8 mouse cellular contexts compared by ENCODE assay signal in genomic region chr15:78174887-78175245, GRCm38 (mm10). TPM values are rescaled to one million over a fixed set of nuclear protein-coding genes. Genes with fewer than 3 reads are reported as not detected.
A peak's percentile ranks its signal among the peaks of the same experiment; 100 is the strongest.
DNase-seq lines count a peak whose midpoint lies in the region; ATAC-seq and TF ChIP-seq lines count a peak whose summit lies in the region.

No protein-coding gene starts in this region.

- peak overlapping the region; percentile 52 to 65 (median 57) for H3K4me3 ChIP-seq in CH12.LX (replicated peaks in 1 of 3; ENCODE audit: low read depth in 2 of 3, low read length in 2 of 3, poor library complexity in 1 of 3)
- H3K4me3 ChIP-seq in forebrain, embryonic 16.5 days (replicated peaks; ENCODE audit: low read length) = peak overlapping the region; percentile 48
- peak overlapping the region; percentile 72 for H3K4me3 ChIP-seq in liver, embryonic 15.5 days (replicated peaks)

- no peaks in the 10 kb centered on the region for H3K27me3 ChIP-seq in CH12.LX (replicated peaks)
- no peaks in the 10 kb centered on the region for H3K27me3 ChIP-seq in forebrain, embryonic 16.5 days (replicated peaks; ENCODE audit: control insufficient read depth, insufficient read depth, low read length)
- H3K27me3 ChIP-seq in liver, embryonic 15.5 days = no peaks in the 10 kb centered on the region

- peaks cover 32 to 65% of the 10 kb centered on the region in 2 experiments for H3K4me1 ChIP-seq in CH12.LX (ENCODE audit: control insufficient read depth in 1 of 2, insufficient read depth in 2 of 2)
- peaks cover 24% of the 10 kb centered on the region for H3K4me1 ChIP-seq in forebrain, embryonic 16.5 days (replicated peaks; ENCODE audit: control insufficient read depth, insufficient read depth, low read length)
- peaks cover 35% of the 10 kb centered on the region for H3K4me1 ChIP-seq in liver, embryonic 15.5 days (replicated peaks)

- peak overlapping the region; percentile 38; the same call in 1 of the 2 replicates for H3K27ac ChIP-seq in CH12.LX (ENCODE audit: insufficient read depth, low read depth)
- H3K27ac ChIP-seq in forebrain, embryonic 16.5 days (ENCODE audit: low read length) = peak overlapping the region; percentile 83; the same call in 1 of the 2 replicates
- peak overlapping the region; percentile 8; the same call in 1 of the 2 replicates for H3K27ac ChIP-seq in liver, embryonic 15.5 days (replicated peaks)

- no peak for TF ChIP-seq RAD21 in CH12.LX (IDR thresholded peaks at IDR 0.05; ENCODE audit: low read depth, low read length)

- 73% methylated on average over 6 of the region's 6 CpGs for WGBS in forebrain, embryonic 16.5 days
- WGBS in liver, embryonic 15.5 days (ENCODE audit: insufficient replicate concordance) = 79% methylated on average over 6 of the region's 6 CpGs

- TF ChIP-seq POLR2A in CH12.LX (IDR thresholded peaks at IDR 0.05; ENCODE audit: low read depth, low read length) = no peak

- H3K9me3 ChIP-seq in CH12.LX (replicated peaks; ENCODE audit: low read length) = no peaks in the 10 kb centered on the region
- H3K9me3 ChIP-seq in forebrain, embryonic 16.5 days (ENCODE audit: control insufficient read depth, low read length) = no peaks in the 10 kb centered on the region
- H3K9me3 ChIP-seq in liver, embryonic 15.5 days (replicated peaks) = no peaks in the 10 kb centered on the region

- no peaks in the 10 kb centered on the region; the same call in 1 of the 2 replicates for H3K79me2 ChIP-seq in CH12.LX (replicated peaks; ENCODE audit: control insufficient read depth, extremely low read depth, insufficient read depth, poor library complexity, severe bottlenecking)

- in situ Hi-C loops in CH12.LX (cut with MboI; ENCODE audit: low pct_ligation_motif_present, low pct_unique_long_range_greater_than_20kb, low sequenced_read_pairs) = loop anchor here (25.0 kb wide), 2 partner anchors 362 to 438 kb away; partner anchors contain the start of genes Apol9b, C1qtnf6 and Sstr3

- dilution Hi-C loops in CH12.LX (cut with MboI; ENCODE audit: extremely low pct_ligation_motif_present, extremely low pct_unique_long_range_greater_than_20kb, low sequenced_read_pairs) = no loop called here

- no peak for ATAC-seq in forebrain, embryonic 16.5 days
- ATAC-seq in liver, embryonic 15.5 days (ENCODE audit: insufficient read depth) = no peak

- no peak for TF ChIP-seq EP300 in CH12.LX (IDR thresholded peaks at IDR 0.05; ENCODE audit: low read length)

- DNase-seq in heart, adult 11 months = peak; percentile 86
- no peak for DNase-seq in heart, adult 18-20 months
- DNase-seq in CH12.LX (ENCODE audit: extremely low read depth) = peak; percentile 20
- no peak for DNase-seq in right cerebral cortex, postnatal 10 days (ENCODE audit: low spot score in 2 of 2)
- DNase-seq in spleen, adult 18-20 months = no peak
- no peak for DNase-seq in left cerebral cortex, adult 9 months (ENCODE audit: low spot score in 2 of 2)

- H3K36me3 ChIP-seq in CH12.LX (replicated peaks in 1 of 2; ENCODE audit: control insufficient read depth in 1 of 2, insufficient read depth in 1 of 2, low read length in 1 of 2) = no peaks in the 10 kb centered on the region
- no peaks in the 10 kb centered on the region for H3K36me3 ChIP-seq in forebrain, embryonic 16.5 days (ENCODE audit: control insufficient read depth, insufficient read depth)
- no peaks in the 10 kb centered on the region for H3K36me3 ChIP-seq in liver, embryonic 15.5 days (replicated peaks)

- no peak for TF ChIP-seq CTCF in CH12.LX (conservative IDR thresholded peaks at IDR 0.05 in 1 of 2, IDR thresholded peaks at IDR 0.05 in 1 of 2; ENCODE audit: low read depth in 2 of 2, low read length in 2 of 2)

- H3K9ac ChIP-seq in CH12.LX (ENCODE audit: insufficient read depth, low read depth) = peak overlapping the region; percentile 80
- H3K9ac ChIP-seq in forebrain, embryonic 16.5 days (replicated peaks; ENCODE audit: low read depth, low read length) = peak overlapping the region; percentile 65
- H3K9ac ChIP-seq in liver, embryonic 15.5 days = 0 out of 2 replicates have a peak overlapping the region, but pooled peaks have one; percentile 30

- peak overlapping the region; percentile 92 for H3K4me2 ChIP-seq in CH12.LX (ENCODE audit: insufficient read depth, low read depth, poor library complexity, severe bottlenecking)
- peak overlapping the region; percentile 56 for H3K4me2 ChIP-seq in forebrain, embryonic 16.5 days (ENCODE audit: low read length)
- H3K4me2 ChIP-seq in liver, embryonic 15.5 days = peak overlapping the region; percentile 97

TF ChIP-seq in CH12.LX, 34 proteins besides CTCF, POLR2A, EP300 and RAD21:
- TF ChIP-seq CHD1 (IDR thresholded peaks at IDR 0.05; ENCODE audit: low read depth, low read length) = no peak
- TF ChIP-seq USF2 (conservative IDR thresholded peaks at IDR 0.05; ENCODE audit: low read depth, low read length) = no peak
- TF ChIP-seq JUND (conservative IDR thresholded peaks at IDR 0.05; ENCODE audit: low read depth, low read length) = no peak
- TF ChIP-seq ZKSCAN1 (IDR thresholded peaks at IDR 0.05; ENCODE audit: borderline replicate concordance, low read depth, low read length) = no peak

RNA-seq across cellular contexts. Expression of gene Ift27, which starts 1.0 kb away (rescaled TPM):
- 10 to 100 TPM in 1 of 2 experiments, 1 to 10 TPM in 1; 8.2 to 11.6 TPM for total RNA-seq in heart, adult 18-20 months (2021)
- 72.1 and 84.9 TPM in 2 replicates for total RNA-seq in CH12.LX (2012; rRNA removed)
- total RNA-seq in CH12.LX (2014; rRNA removed) = 67.1 and 84.1 TPM in 2 replicates
- 82.1 and 87.2 TPM in 2 replicates for polyA plus RNA-seq in CH12.LX (2012; ENCODE audit: insufficient read length, low read depth)
- polyA plus RNA-seq in forebrain, embryonic 16.5 days (2015; fragmentation: Nextera tagmentation; extraction: Ambion mirVana) = 113 and 114 TPM in 2 replicates
- polyA plus RNA-seq in liver, embryonic 15.5 days (2015; fragmentation: Nextera tagmentation; extraction: Ambion mirVana) = 31.5 and 34.0 TPM in 2 replicates

RNA-seq across cellular contexts. Expression of gene Pvalb, which starts 31.3 kb away (rescaled TPM):
- under 1 TPM; 0.57 to 0.93 TPM for total RNA-seq in heart, adult 18-20 months (2021)
- 11.8 and 12.8 TPM in 2 replicates for total RNA-seq in CH12.LX (2012; rRNA removed)
- 10.0 and 11.4 TPM in 2 replicates for total RNA-seq in CH12.LX (2014; rRNA removed)
- 16.4 and 21.0 TPM in 2 replicates for polyA plus RNA-seq in CH12.LX (2012; ENCODE audit: insufficient read length, low read depth)
- not detected in 2 replicates for polyA plus RNA-seq in forebrain, embryonic 16.5 days (2015; fragmentation: Nextera tagmentation; extraction: Ambion mirVana)
- polyA plus RNA-seq in liver, embryonic 15.5 days (2015; fragmentation: Nextera tagmentation; extraction: Ambion mirVana) = not detected in 2 replicates

RNA-seq across cellular contexts. Expression of gene Cacng2, which starts 55.0 kb away (rescaled TPM):
- not detected for total RNA-seq in heart, adult 18-20 months (2021)
- not detected in 2 replicates for total RNA-seq in CH12.LX (2012; rRNA removed)
- not detected in 2 replicates for total RNA-seq in CH12.LX (2014; rRNA removed)
- polyA plus RNA-seq in CH12.LX (2012; ENCODE audit: insufficient read length, low read depth) = not detected in 2 replicates
- polyA plus RNA-seq in forebrain, embryonic 16.5 days (2015; fragmentation: Nextera tagmentation; extraction: Ambion mirVana) = 6.9 and 7.1 TPM in 2 replicates
- polyA plus RNA-seq in liver, embryonic 15.5 days (2015; fragmentation: Nextera tagmentation; extraction: Ambion mirVana) = not detected in 2 replicates

Comparison
In these comparisons a context has a peak if more than half of its experiments do, and no peak if none do; other contexts are left out.
1. DNase-seq: peak in heart, adult 11 months (single experiment) and CH12.LX (single experiment); none in heart, adult 18-20 months (0 of 2), right cerebral cortex, postnatal 10 days (0 of 2), spleen, adult 18-20 months (0 of 2) and left cerebral cortex, adult 9 months (0 of 2).
2. H3K27ac ChIP-seq: peak in every context shown above with its lines; median percentile 83 in forebrain, embryonic 16.5 days; 38 in CH12.LX; 8 in liver, embryonic 15.5 days.
3. H3K9ac ChIP-seq: peak in every context shown above with its lines; median percentile 80 in CH12.LX; 65 in forebrain, embryonic 16.5 days; 30 in liver, embryonic 15.5 days.
4. RNA of gene Pvalb, which starts 31.3 kb away (polyA plus RNA-seq): 16.4 to 21.0 TPM in CH12.LX; not detected in forebrain, embryonic 16.5 days and not detected in liver, embryonic 15.5 days; every median in the first group is over 10 times any median in the second.
5. Peak in every context shown above with its lines, with median percentiles within 50 percentile points of each other: H3K4me2 ChIP-seq and H3K4me3 ChIP-seq.